Mouse (Mus musculus) cerebellum, adult 8-10 months (tissue): Measurements from ENCODE around the gene Loxl1.

Experiments used
- DNase-seq: peaks from one replicate; pipeline ENCODE4 v3.0.0; 2022

The Loxl1 gene

GRCm38 (mm10) chr9:58312944-58313359 is at the start of gene Loxl1:
Loxl1 (minus strand) TSS chr9:58313186.
- DNase-seq: no peak

GRCm38 (mm10) chr9:58361956-58362355 is 49.0 kb upstream of the Loxl1 start:
- no peak for DNase-seq

DNA sequence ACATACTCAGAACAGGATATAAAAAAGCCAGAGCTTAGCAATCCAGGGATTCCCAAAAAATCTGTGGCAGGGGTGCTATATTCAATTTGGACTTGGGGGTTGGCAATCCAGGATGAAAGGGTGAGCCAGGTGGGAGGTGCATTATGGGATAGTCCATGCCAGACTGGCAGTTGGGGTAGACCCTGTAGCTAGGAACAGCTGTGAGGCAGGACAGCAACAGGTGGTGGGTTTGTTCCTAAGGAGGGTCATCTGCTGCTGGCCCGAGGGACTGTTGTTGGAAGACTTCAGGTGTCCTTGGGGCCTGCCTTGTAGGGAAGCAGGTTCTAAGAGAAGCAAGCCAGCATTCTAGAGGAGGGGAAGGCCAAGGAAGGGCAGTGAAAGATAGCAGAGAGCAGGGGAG is 48.4 kb upstream of the Loxl1 start:
- no peak for DNase-seq

GRCm38 (mm10) chr9:58355262-58356050 is 42.5 kb upstream of the Loxl1 start:
- DNase-seq: no peak

DNA sequence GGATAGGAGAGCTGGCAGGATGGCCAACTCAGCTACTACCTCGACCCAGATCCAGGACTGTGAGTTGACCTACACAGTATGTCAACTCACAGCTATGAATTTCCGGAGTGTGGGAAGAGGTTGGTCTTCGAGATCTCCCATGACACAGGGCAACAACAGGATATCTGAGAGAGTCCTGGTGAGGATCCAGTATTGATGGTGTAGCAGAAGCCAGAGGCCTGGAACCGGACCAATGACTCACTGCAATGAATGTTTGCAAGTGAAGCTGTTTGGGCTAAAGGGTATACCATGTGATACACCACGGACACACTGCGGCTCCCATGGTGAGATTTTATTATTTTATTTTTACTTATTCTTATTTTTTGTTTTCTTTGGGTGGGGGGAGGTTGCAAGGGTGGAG is 41.7 kb upstream of the Loxl1 start:
- no peak for DNase-seq

GRCm38 (mm10) chr9:58353224-58353623 is 40.2 kb upstream of the Loxl1 start:
- DNase-seq: no peak

DNA sequence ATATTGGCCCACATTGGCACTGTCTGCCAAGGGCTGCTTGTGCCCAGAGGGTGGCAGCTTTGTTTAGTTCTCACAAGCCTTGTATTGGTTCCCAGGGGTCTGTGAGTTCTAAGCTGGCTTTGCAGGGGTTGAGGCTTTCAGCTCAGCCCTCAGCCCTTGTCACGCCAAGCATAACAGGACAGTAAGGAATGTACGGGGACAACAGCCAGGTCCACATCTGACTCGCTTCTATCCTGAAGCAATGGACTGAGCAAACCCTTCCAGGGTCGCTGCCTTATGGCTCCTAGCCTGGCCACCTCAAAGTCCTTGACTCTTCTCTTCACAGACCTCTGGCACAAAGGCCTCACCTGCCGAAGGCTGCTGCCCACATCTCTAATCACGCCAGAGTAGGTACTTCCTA is 34.8 kb upstream of the Loxl1 start:
- no peak for DNase-seq

DNA sequence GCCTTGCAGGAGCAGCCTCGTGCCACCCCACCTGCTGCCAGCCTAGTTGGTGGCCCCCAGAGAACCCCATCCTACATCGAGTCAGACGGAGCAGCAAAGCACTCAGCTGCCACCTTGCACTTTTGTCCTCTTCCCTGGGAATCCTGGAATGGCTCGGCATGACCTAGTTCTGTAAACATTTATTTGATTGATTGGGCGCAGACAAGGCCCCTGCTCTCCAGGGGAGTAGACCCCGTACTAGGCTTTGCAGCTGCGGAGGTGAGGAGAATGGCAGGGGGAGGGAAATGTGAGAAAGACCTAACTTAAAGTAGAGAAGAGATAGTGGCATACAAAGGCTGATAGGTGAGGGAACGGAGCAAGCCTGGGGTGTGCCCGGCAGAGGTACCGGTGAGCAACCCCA is 33.5 kb upstream of the Loxl1 start:
- DNase-seq: no peak

DNA sequence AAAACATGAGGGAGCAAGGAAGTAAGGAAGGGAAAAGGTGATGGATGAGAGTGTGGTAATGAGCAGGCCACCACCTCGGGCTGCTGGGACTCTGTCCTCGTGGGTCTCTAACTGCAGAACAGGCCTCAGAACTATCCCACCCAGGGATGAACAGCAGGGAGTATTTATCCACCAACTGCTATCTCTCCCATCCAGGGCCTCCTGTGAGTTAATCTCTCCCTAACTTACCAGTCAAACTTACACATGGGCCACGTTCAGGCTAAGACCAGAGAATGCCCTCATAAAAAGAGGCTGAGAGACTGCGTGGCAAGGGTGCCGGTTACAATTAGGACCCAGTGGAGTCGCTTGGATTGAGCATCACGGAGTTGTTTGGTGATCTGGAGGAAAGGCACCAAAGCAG is 33.0 kb upstream of the Loxl1 start:
- DNase-seq: no peak

DNA sequence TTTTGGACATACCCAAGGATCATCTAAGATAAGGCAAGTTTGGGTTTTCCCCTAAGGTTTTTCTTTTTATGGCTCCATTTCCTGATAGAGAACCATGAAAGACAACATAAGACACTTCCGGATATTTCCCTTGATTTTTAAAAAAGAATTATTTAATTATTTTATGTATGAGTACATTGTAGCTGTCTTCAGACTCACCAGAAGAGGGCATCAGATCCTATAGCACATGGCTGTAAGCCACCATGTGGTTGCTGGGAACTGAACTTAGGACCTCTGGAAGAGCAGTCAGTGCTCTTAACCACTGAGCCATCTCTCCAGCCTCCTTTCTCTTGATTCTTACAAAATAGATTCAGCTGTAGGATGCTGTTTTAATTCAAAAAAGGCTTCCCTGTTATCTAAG is 28.8 kb upstream of the Loxl1 start:
- no peak for DNase-seq

GRCm38 (mm10) chr9:58336650-58337281 is 23.8 kb upstream of the Loxl1 start:
- DNase-seq: no peak

- no peak for DNase-seq
Measured at GRCm38 (mm10) chr9:58331276-58331675, 18.3 kb upstream of the Loxl1 start.

DNA sequence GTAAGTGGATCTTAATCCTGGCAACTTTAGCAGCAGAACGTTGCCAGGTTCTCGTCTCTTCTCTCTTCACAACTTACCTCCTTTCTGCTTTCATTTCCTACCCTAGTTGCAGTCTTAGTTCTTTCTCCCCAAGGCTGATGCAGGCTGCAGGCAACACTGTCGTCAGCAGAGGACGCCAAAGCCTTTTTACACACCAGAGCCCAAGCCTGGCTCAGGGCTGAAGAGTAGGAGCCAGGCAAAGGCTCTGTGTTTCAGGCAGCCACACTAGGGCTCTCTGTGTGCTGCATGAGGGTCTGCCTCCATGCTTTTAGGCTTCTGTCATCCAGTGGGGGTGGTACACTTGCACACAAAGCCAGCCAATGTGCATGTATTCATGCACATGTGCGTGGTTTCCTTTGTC is 17.3 kb upstream of the Loxl1 start:
- peak; percentile 58 for DNase-seq

DNA sequence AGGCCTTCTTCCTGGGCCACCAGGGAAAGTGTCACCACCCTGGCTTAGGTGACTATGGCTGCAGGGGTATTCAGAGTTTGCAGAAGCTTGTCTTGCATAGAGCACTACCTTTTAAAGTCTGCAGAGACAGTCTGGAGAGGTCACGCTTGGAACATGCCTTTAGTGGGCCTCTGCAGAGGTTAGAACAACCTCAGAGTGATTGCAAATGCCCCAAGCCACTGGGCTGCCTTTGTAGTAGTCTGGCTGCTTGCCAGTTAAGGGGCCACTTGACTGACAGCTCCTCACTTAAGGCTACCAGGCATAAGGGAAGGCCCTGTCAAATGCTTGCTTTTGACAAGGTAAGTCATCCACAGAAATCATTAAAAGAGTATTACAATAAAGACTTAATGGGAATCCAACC is 14.4 kb upstream of the Loxl1 start:
- DNase-seq: no peak

- no peak for DNase-seq
Measured at GRCm38 (mm10) chr9:58326477-58327180, 13.6 kb upstream of the Loxl1 start.

DNA sequence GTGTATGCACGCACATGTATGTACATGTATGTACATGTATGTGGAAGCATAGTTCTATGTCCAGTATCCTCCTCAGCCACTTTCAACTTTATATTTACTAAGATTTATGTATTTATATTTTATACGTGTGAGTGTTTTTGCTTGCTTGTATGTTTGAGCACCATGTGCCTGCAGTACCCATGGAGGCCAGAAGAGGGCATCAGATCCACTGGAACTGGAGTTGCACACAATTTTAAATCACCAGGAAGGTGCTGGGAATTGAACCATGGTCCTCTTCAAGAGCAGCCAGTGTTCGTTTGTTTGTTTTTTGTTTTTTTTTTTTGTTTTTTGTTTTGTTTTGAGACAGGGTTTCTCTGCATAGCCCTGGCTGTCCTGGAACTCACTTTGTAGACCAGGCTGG is 8.7 kb upstream of the Loxl1 start:
- DNase-seq: no peak

DNA sequence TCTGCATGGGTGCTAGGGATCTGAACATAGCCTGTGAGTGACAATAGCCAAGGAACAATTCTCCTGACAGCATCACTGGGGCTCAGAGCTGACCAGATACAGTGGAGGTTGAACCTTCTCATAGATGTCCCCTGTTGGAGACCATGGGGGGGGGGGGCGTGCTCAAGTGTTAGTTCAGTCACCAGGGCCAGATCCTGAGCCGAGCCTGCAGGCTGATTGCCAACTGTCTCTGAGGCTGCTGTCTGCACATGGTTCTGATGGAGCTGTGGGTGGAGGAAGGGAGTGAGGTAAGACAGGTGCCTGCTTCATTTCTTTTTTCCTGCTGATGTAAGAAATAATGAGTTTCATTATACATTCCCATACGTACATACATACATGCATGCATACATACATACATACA is 5.3 kb upstream of the Loxl1 start:
- no peak for DNase-seq

DNA sequence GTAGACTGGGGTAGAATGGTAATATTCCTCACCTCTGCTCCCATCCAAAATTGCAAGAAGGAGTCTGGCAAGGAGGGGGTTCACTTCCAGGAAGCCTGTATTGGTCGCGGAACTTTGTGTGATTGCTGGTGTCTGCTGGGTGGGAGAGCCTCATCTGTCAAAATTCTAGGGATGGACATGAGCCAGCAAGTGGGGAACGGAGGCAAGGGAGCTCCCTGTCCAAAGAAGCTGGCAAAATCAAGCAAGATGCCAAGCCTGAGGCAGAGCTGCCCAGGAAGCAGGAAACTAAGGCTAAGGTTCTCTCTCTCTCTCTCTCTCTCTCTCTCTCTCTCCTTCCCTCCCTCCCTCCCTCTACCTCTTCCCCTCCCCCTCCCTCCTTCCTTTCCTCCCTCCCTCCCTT is 4.4 kb upstream of the Loxl1 start:
- DNase-seq: no peak

- DNase-seq: no peak
Measured at GRCm38 (mm10) chr9:58316784-58317183, 3.8 kb upstream of the Loxl1 start.

DNA sequence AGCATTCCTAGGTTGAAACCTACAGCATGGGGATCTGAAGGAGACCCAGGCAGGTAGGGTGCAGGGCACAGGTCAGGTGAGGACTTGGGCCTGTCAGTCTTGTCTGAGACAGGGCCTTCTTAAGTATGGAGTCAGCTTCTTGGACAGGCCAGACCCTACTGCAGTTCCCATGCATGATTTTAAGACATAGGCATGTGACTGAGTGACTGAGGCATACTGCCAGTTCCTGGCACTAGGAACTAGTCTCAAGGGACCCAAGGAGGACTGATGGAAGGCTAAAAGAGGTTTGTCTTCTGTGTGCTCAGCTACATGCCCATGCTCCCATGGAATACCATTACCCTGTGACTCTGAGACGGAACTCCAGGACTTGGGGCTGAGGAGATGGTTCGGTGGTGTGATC is 2.9 kb upstream of the Loxl1 start:
- DNase-seq: no peak

GRCm38 (mm10) chr9:58314682-58315360 is 1.8 kb upstream of the Loxl1 start:
- DNase-seq: no peak

DNA sequence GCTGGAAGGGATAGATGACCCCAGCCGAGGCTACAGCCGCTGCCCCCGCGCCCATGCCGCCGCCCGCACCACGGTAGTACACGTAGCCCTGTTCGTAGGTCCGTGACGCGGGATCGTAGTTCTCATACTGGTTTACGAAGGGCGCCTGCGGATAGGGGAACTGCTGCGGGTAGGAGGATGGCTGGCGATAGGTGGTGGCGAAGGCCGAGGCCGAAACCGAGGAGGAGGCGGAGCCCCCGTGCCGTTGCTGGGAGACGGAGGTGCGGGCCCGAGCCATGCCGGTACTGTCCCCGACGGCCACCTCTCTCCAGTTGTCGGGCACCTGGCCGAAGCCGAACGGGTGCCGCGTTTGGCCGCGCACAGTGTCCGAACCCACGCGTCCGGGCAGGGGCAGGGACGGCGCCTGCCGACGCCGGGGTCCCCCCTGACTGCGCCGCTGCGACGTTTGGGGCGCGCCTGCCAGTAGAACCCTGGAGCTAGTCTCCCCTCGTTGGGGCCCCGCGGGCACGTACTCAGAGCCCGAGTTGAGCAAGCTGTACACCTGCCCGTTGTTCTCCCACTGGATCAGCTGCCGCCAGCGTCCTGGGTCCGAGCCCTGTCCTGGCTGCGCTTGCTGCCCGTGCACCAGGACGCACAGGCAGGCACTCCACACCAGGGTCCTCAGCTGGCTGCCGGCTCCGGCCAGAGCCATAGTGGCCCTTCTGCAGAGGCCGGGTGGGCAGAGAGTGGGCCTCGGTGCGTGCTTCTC is 616 bp downstream of the Loxl1 start:
- DNase-seq: no peak
